Mouse (Mus musculus) limb, embryonic 15.5 days (tissue): ENCODE results near the gene Fbn1. TPM values are rescaled to one million over a fixed set of nuclear protein-coding genes. Genes with fewer than 3 reads are reported as not detected.

ENCODE experiments used
- ATAC-seq: fragments of 200-750 bp; cut with Nextera tagmentation; 2 replicates; pipeline ENCODE4 v1.8.0; 2017; ENCODE audit warnings: low read depth, moderate TSS enrichment; ENCODE audit not compliant: insufficient number of reproducible peaks, low FRiP score, low TSS enrichment
- H3K27ac ChIP-seq: fragments of 300-500 bp; sonication (generic); 2 replicates; pipeline ENCODE4 v1.5.1; 2015; ENCODE audit warnings: moderate library complexity, mild to moderate bottlenecking, inconsistent platforms
- H3K27me3 ChIP-seq: fragments of 300-500 bp; sonication (generic); 2 replicates; pipeline ENCODE4 v1.6.1; 2015; ENCODE audit warnings: inconsistent platforms
- H3K36me3 ChIP-seq: fragments of 300-500 bp; sonication (generic); 2 replicates; pipeline ENCODE4 v1.6.1; 2015; ENCODE audit warnings: inconsistent platforms
- H3K4me1 ChIP-seq: fragments of 300-500 bp; sonication (generic); 2 replicates; pipeline ENCODE4 v1.6.1; 2015; ENCODE audit warnings: inconsistent platforms
- H3K4me2 ChIP-seq: fragments of 300-500 bp; sonication (generic); 2 replicates; pipeline ENCODE4 v1.6.1; 2015; ENCODE audit warnings: mild to moderate bottlenecking, inconsistent platforms
- H3K4me3 ChIP-seq: fragments of 300-500 bp; sonication (generic); 2 replicates; pipeline ENCODE4 v1.5.1; 2015; ENCODE audit warnings: mild to moderate bottlenecking, inconsistent platforms
- H3K9ac ChIP-seq: fragments of 300-500 bp; sonication (generic); 2 replicates; pipeline ENCODE4 v1.6.1; 2015; ENCODE audit warnings: inconsistent platforms
- H3K9me3 ChIP-seq: fragments of 300-500 bp; sonication (generic); 2 replicates; pipeline ENCODE4 v1.6.1; 2016; ENCODE audit warnings: inconsistent platforms
- WGBS: fragments of 180-500 bp; shearing (Covaris S2); methylation state at CpG from one replicate; pipeline ENCODE4 v1.1.7; 2015; 5-methylcytosine and 5-hydroxymethylcytosine counted together
- polyA plus RNA-seq: library from polyadenylated mRNA; unstranded; fragments of >200 nt; fragmentation: Nextera tagmentation; extraction: Ambion mirVana; gene quantifications from 2 replicates; pipeline ENCODE4 v1.2.1, GENCODE M21; 2015

The Fbn1 gene
- polyA plus RNA-seq, 1 experiment from 2014 or later, result 31.2 TPM

DNA sequence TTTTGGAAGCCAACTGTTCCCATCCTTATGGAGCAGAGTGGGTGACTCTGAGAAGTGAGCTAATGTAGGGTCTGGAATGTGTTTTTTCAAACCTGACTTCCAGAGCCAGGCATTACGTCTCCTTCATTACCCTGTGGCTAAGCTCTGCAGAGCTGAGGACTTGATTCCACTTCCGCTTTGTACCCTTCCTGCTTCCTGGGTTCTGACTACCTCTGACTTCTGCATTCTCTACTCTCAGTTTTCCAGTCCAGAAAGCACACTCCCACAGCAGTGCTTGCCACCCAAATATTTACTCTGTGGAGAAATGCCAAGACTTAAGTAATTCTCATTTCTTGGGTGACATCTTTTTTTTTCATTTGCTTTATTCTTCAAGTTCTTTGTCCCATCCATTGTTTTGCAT, 185.2 kb downstream of the Fbn1 start:
- Histone ChIP-seq H3K9ac (no peak overlapping the region), H3K27ac (no peak overlapping the region), H3K4me3 (no peak overlapping the region), H3K4me2 (no peak overlapping the region), H3K27me3 (no peaks in the 10 kb centered on the region), H3K4me1 (no peaks in the 10 kb centered on the region), H3K36me3 (peaks cover 50% of the 10 kb centered on the region), H3K9me3 (no peaks in the 10 kb centered on the region)
- ATAC-seq, result no peak
- WGBS, result 68% methylated on average over 2 of the region's 2 CpGs

DNA sequence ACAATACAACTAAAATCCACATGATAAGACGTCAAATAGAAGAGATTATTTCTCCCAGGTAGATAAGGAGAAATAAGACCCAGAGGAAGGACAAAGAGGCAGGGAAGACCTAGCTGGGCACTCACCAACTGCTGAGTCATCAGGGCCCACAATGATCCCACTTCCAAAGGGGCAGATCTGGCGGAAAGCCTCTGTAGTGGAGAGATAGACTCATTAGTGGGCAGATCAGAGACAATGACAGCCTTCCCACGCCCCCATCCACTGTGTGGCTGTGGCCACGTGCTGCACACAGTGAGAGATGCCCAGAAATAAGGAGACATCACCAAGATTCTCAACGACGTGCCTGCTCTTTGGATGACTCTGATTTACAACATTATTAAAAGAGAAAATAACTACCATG, 186.7 kb downstream of the Fbn1 start:
- no peak overlapping the region for H3K4me3 ChIP-seq
- 85% methylated on average over 6 of the region's 6 CpGs for WGBS
- no peak overlapping the region for H3K9ac ChIP-seq
- no peak for ATAC-seq
- H3K9me3 ChIP-seq, result no peaks in the 10 kb centered on the region
- H3K27ac ChIP-seq, result no peak overlapping the region
- no peaks in the 10 kb centered on the region for H3K27me3 ChIP-seq
- no peak overlapping the region for H3K4me2 ChIP-seq
- H3K4me1 ChIP-seq, result no peaks in the 10 kb centered on the region
- H3K36me3 ChIP-seq, result peaks cover 62% of the 10 kb centered on the region

DNA sequence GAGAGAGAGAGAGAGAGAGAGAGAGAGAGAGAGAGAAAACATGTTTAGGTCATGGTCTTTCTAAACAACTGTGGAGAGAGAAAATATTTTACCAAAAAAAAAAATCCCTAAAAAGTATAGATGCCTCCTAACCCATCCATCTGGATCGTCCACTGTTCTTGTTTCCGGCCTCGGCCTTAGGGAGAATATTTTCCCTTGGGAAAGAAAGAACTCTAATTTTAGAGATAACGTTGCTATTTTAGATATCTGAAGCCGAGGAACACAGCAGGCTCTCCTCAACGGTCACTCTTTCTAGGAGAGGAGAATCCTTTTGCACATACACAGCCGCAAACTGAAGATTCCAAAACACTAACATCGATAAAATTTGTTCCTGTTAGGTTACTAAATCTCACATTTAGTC, 188.1 kb downstream of the Fbn1 start:
- no peaks in the 10 kb centered on the region for H3K4me1 ChIP-seq
- no peaks in the 10 kb centered on the region for H3K27me3 ChIP-seq
- H3K27ac ChIP-seq, result no peak overlapping the region
- H3K9ac ChIP-seq, result no peak overlapping the region
- ATAC-seq, result no peak
- peaks cover 65% of the 10 kb centered on the region for H3K36me3 ChIP-seq
- no peaks in the 10 kb centered on the region for H3K9me3 ChIP-seq
- 88% methylated on average over 8 of the region's 8 CpGs for WGBS
- H3K4me2 ChIP-seq, result no peak overlapping the region
- no peak overlapping the region for H3K4me3 ChIP-seq

DNA sequence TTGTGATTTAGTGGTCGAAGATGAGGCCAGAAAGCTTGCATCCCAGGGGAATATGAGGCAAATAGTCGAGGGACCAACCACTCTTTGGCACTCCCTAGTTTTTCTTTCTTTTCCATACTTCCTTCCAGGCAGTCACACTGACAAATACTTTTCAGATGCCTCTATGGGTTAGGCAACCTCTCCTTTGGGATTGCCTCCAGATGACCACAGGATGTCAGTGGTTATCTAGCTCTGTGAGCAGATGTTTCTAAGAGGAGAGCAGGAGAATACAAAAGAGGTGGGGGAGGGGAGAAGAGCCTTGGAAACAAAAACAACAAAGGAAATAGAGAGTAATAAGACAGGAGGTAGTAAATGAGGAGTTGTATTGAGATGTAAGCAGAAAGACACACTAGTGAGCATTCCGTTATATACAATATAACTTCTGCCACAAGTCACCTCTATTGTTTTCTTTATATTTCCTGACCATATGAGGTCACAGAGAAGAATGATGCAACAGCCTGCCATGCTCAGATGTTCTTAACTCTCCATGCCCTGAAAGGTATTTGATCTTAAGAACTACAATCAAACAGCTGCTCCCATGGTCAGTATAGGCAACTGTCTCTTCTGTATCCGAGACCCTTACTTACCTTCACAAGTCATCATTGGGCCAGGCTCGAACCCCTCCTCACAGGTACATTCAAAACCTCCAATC, 189.3 kb downstream of the Fbn1 start:
- H3K4me2 ChIP-seq, result no peak overlapping the region
- ATAC-seq, result no peak
- H3K27ac ChIP-seq, result no peak overlapping the region
- H3K9ac ChIP-seq, result no peak overlapping the region
- H3K9me3 ChIP-seq, result no peaks in the 10 kb centered on the region
- H3K4me1 ChIP-seq, result no peaks in the 10 kb centered on the region
- H3K36me3 ChIP-seq, result peaks cover 73% of the 10 kb centered on the region
- H3K27me3 ChIP-seq, result no peaks in the 10 kb centered on the region
- no peak overlapping the region for H3K4me3 ChIP-seq
- WGBS, result 74% methylated on average over 5 of the region's 5 CpGs

DNA sequence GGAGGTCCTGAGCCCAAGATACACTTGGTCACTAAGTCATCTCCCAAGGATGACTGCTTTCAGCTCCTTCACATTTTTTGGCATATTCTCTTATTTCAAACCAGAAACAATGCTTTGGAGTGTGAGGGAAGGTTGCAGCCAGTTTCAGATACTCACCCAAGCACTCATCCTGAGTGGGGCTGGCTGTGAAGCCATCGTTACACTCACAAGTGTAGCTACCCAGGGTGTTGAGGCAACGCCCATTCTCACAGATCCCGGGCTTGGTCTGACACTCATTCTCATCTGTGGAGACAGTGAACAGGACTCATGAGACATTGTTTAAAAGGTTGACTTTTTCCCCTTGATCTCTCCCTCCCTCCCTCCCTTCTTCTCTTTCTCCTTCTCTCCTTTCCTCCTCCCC, 192.6 kb downstream of the Fbn1 start:
- 84% methylated on average over 3 of the region's 3 CpGs for WGBS
- Histone ChIP-seq H3K27ac (no peak overlapping the region), H3K36me3 (peaks cover 69% of the 10 kb centered on the region), H3K9me3 (no peaks in the 10 kb centered on the region), H3K4me2 (no peak overlapping the region), H3K9ac (no peak overlapping the region), H3K4me1 (no peaks in the 10 kb centered on the region), H3K27me3 (no peaks in the 10 kb centered on the region), H3K4me3 (no peak overlapping the region)
- no peak for ATAC-seq

DNA sequence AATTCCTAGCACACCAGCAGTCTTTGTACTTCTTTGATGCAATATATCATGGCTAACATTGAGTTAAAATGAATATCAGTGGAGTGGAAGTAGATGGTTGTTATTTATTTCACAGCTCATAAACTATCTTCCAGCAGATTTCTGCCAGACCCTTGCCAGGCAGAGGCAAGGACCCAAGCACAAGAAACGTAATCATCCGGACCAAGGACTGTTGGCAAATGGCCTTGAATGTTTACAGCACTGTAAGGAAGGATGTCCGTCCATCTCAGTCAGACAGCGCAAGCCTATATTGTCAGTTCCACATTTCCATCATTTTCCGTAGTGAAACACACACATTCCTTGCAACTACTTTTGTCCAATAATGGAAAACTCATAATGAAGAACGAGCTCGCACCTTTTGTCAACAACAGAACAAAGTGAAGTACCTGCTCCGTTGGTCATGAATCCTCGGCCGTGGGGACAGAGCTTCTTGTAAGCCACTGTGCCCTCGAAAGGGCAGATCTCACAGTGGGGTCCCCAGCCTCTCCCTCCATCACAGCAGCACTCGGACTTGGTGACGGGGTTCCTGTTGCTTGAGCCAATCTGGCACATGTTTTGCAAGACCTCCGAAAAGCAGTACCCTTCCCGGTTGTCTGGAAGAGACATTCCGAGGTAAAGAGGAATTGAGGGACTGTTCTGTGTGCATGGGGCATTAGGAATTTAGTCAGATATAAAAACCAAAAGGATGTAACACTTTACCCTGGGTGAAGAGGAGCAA, 193.4 kb downstream of the Fbn1 start:
- Histone ChIP-seq H3K4me2 (no peak overlapping the region), H3K9me3 (no peaks in the 10 kb centered on the region), H3K27me3 (no peaks in the 10 kb centered on the region), H3K9ac (no peak overlapping the region), H3K27ac (no peak overlapping the region), H3K36me3 (peaks cover 72% of the 10 kb centered on the region), H3K4me1 (no peaks in the 10 kb centered on the region), H3K4me3 (no peak overlapping the region)
- WGBS, result 88% methylated on average over 16 of the region's 16 CpGs
- no peak for ATAC-seq

DNA sequence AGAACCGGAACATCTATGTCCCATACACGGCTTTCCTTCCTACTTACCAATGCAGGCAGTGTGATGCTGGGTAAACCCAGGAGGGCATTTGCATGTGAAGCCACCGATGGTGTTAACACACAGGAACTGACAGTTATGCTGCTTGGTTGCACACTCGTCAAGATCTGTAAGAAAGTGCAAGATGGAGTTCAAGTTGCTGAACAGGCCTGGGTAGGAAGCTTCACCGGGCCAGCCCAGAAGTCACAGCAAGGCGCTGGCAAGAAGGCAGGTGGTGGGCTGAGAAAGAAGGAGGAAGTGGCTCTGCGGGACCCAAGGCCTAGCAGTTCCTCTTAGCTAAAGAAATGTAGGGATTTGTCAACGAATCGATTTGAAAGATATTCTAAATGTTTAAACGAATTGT, 198.1 kb downstream of the Fbn1 start:
- WGBS, result 90% methylated on average over 10 of the region's 10 CpGs
- no peak overlapping the region for H3K9ac ChIP-seq
- no peaks in the 10 kb centered on the region for H3K9me3 ChIP-seq
- no peak overlapping the region for H3K4me2 ChIP-seq
- H3K36me3 ChIP-seq, result peaks cover 72% of the 10 kb centered on the region
- H3K4me1 ChIP-seq, result no peaks in the 10 kb centered on the region
- no peak overlapping the region for H3K27ac ChIP-seq
- H3K27me3 ChIP-seq, result no peaks in the 10 kb centered on the region
- ATAC-seq, result no peak
- H3K4me3 ChIP-seq, result no peak overlapping the region

DNA sequence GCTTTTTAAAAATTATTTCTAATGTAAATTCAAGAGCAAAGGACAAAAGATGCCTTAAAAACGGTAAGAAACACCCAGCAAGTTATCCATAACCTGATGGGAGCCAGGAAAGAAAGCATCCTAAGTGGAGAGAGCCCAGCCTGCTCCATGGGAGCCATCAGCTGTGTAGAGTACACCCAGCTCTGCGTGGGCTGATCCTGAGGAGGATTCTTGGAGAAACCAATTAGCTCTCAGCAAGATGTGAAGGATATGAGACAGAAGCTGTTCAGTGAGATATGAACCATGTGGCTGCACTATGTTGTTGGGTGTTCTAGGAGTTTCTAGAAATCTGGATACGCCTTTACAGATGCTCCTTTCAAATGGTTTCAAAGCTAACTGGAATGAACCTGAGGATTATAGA, 202.1 kb downstream of the Fbn1 start:
- Histone ChIP-seq H3K4me2 (no peak overlapping the region), H3K4me1 (no peaks in the 10 kb centered on the region), H3K9ac (no peak overlapping the region), H3K36me3 (peaks cover 64% of the 10 kb centered on the region), H3K4me3 (no peak overlapping the region), H3K27ac (no peak overlapping the region), H3K9me3 (no peaks in the 10 kb centered on the region), H3K27me3 (no peaks in the 10 kb centered on the region)
- WGBS, result 84% methylated on average over 3 of the region's 3 CpGs
- ATAC-seq, result no peak

DNA sequence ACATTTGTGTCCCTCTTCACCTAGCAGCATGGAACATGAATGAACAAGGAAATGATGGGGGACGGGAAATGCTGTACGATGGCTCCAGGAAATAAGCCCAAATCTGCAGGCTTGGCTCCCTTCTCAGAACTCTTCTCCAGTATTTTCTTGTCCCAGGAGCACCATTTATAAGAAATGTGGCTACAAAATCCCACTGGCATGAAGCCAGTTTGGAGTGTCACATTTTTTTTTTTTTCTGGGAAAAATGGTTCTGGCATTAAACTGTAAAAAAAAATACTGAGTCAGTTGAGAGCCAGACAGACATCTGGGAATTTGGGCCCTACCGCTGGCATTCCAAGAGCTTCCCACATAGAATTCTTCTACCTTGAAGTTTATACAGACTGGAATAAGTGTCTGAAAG, 203.0 kb downstream of the Fbn1 start:
- Histone ChIP-seq H3K9ac (no peak overlapping the region), H3K27ac (no peak overlapping the region), H3K9me3 (no peaks in the 10 kb centered on the region), H3K4me1 (no peaks in the 10 kb centered on the region), H3K4me3 (no peak overlapping the region), H3K4me2 (no peak overlapping the region), H3K36me3 (peaks cover 61% of the 10 kb centered on the region), H3K27me3 (no peaks in the 10 kb centered on the region)
- no peak for ATAC-seq
- WGBS, result 69% methylated on average over 3 of the region's 3 CpGs

DNA sequence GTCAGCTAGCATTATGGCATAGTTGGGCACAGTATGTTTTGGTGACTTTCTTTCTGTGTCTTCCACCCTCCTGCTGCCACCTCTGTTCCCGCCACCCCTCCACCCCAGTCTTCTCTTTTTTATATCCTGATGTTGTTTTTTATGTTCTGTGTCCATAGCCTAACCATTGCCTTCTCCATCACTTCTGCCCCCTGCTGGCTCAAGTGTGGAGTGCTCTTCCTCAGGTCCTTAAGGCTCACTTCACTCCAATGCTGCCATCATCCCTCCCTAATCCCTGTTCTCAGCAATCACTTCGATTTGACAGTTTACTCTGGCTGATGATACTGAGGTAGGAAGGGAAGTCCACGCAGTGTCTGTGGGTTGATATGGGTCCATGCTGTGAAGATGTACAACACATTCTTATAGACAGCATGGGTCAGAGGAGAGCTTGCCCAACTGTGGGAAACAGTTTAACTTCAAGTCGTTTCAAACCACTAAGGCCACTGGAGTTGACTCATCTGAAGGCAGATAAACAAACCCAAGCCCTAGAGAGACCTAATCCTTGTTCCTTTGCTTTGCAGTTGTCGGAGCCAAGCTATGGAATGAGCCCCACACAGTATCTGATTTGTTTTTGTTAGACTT, 203.9 kb downstream of the Fbn1 start:
- H3K9me3 ChIP-seq, result no peaks in the 10 kb centered on the region
- WGBS, result 78% methylated on average over 5 of the region's 5 CpGs

DNA sequence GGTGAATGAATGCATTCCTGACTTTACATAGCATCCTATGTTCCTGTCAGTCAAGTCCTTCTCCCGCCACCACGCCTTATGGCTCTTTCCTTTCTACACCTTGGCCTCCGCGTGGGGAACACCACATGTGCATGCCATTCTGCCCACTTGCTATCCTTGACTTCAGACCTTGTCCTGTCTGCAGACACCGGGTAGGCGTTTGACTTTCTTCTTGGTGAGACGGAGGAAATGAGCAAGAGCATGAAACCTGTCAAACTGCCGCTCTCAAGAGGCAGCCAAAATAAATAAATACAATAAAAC, 205.2 kb downstream of the Fbn1 start:
- Histone ChIP-seq H3K4me2 (no peak overlapping the region), H3K4me3 (no peak overlapping the region), H3K27me3 (no peaks in the 10 kb centered on the region), H3K36me3 (peaks cover 40% of the 10 kb centered on the region), H3K4me1 (no peaks in the 10 kb centered on the region), H3K9ac (no peak overlapping the region), H3K9me3 (no peaks in the 10 kb centered on the region), H3K27ac (no peak overlapping the region)
- WGBS, result 61% methylated on average over 8 of the region's 8 CpGs
- no peak for ATAC-seq

More for the DNA sequence above, 203.9 kb downstream of the Fbn1 start:
- H3K4me3 ChIP-seq, result no peak overlapping the region
- no peak overlapping the region for H3K27ac ChIP-seq
- no peak overlapping the region for H3K4me2 ChIP-seq
- no peaks in the 10 kb centered on the region for H3K27me3 ChIP-seq
- no peaks in the 10 kb centered on the region for H3K4me1 ChIP-seq
- no peak for ATAC-seq
- H3K36me3 ChIP-seq, result peaks cover 52% of the 10 kb centered on the region
- no peak overlapping the region for H3K9ac ChIP-seq

DNA sequence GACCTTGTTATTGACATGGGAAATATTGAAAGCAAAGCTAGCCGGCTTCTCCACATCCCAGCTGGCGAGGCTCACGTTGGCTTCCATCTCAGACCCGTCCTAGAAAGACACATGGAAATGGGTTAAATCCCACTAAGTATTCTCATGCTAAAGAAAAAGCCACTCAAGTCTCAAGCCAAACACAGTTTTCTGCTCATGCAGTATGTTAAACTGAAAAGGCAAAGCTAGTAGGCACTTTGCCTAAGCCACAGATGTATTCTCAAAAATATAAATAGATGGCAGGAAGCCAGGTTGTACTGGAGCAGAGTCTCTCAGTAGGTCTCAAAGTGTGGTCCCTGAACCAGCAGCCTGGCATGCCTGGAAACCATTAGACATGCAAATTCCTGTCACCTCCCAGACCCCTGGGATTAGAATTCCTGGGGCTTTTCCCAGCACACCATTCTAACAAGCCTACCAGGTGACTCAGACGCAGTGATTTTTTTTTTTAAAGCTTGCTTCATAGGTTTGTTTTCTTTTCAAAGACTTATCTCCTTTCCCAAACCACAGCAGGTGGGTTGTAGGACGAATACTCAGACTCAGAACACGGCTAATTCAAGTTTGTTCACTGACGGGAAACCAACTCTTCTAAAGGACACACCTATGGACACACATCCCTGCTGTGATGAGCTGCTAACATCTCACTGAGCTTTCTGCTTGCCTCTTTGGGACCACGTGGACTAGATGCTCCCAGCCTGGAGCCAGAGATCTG, 205.7 kb downstream of the Fbn1 start:
- 47% methylated on average over 9 of the region's 9 CpGs for WGBS
- H3K4me2 ChIP-seq, result no peak overlapping the region
- peaks cover 34% of the 10 kb centered on the region for H3K36me3 ChIP-seq
- H3K9me3 ChIP-seq, result no peaks in the 10 kb centered on the region
- no peak overlapping the region for H3K9ac ChIP-seq
- no peak overlapping the region for H3K27ac ChIP-seq
- no peak overlapping the region for H3K4me3 ChIP-seq
- H3K4me1 ChIP-seq, result no peaks in the 10 kb centered on the region
- no peak for ATAC-seq
- H3K27me3 ChIP-seq, result no peaks in the 10 kb centered on the region
